Mouse (Mus musculus) kidney, postnatal 36 days (tissue): ENCODE measurements around the gene Borcs8.

ENCODE experiments used
- DNase-seq, 2 experiments: peaks; one replicate each; pipeline ENCODE4 v3.0.0; 2021 to 2022; ENCODE audit warnings: mixed read lengths in 2 of 2

Gene Borcs8

GRCm38 (mm10) chr8:70139026-70139857 is at the start of gene Borcs8, which contains the start of the genes Rfxank and Mef2b:
Borcs8 (plus strand) TSS chr8:70139499.
Rfxank (minus strand) TSS chr8:70139154.
Mef2b (plus strand) TSS chr8:70139711.
- DNase-seq, result peak; percentile 99 to 100

- DNase-seq, result no peak
Measured at GRCm38 (mm10) chr8:70092786-70093185, 46.5 kb upstream of the Borcs8 start.

GRCm38 (mm10) chr8:70099276-70099675 is 40.0 kb upstream of the Borcs8 start:
- no peak for DNase-seq

- DNase-seq, result no peak
Measured at GRCm38 (mm10) chr8:70100241-70100640, 39.1 kb upstream of the Borcs8 start.

GRCm38 (mm10) chr8:70104506-70104905 is 34.8 kb upstream of the Borcs8 start:
- peak; percentile 31 to 74 for DNase-seq

GRCm38 (mm10) chr8:70104922-70105321 is 34.4 kb upstream of the Borcs8 start:
- DNase-seq, result no peak

GRCm38 (mm10) chr8:70110451-70110850 is 28.8 kb upstream of the Borcs8 start:
- no peak for DNase-seq

GRCm38 (mm10) chr8:70111192-70111795 is 28.0 kb upstream of the Borcs8 start:
- no peak for DNase-seq

GRCm38 (mm10) chr8:70112401-70113016 is 26.8 kb upstream of the Borcs8 start:
- no peak for DNase-seq

GRCm38 (mm10) chr8:70114488-70114887 is 24.8 kb upstream of the Borcs8 start:
- no peak for DNase-seq

- DNase-seq, result no peak
Measured at GRCm38 (mm10) chr8:70114892-70115291, 24.4 kb upstream of the Borcs8 start.

- peak; percentile 19 to 68 for DNase-seq
Measured at GRCm38 (mm10) chr8:70117611-70118010, 21.7 kb upstream of the Borcs8 start.

GRCm38 (mm10) chr8:70118726-70119700 is 20.3 kb upstream of the Borcs8 start:
- no peak for DNase-seq

GRCm38 (mm10) chr8:70120667-70121066 is 18.6 kb upstream of the Borcs8 start, which contains the start of gene Ncan:
Ncan (minus strand) TSS chr8:70120873.
- DNase-seq, result peak; percentile 66 to 83

- peak in 1 of 2 experiments; percentile 46 for DNase-seq
Measured at GRCm38 (mm10) chr8:70122863-70123262, 16.4 kb upstream of the Borcs8 start.

GRCm38 (mm10) chr8:70124992-70125391 is 14.3 kb upstream of the Borcs8 start:
- no peak for DNase-seq

- DNase-seq, result peak; percentile 37 to 64
Measured at GRCm38 (mm10) chr8:70128435-70128834, 10.9 kb upstream of the Borcs8 start.

GRCm38 (mm10) chr8:70129309-70129952 is 9.9 kb upstream of the Borcs8 start:
- DNase-seq, result peak; percentile 46 to 57

- DNase-seq, result no peak
Measured at GRCm38 (mm10) chr8:70130066-70130465, 9.2 kb upstream of the Borcs8 start.

GRCm38 (mm10) chr8:70131166-70131883 is 8.0 kb upstream of the Borcs8 start, which contains the start of gene Nr2c2ap:
Nr2c2ap (plus strand) TSS chr8:70131333.
- DNase-seq, result peak; percentile 89 to 95

- DNase-seq, result no peak
Measured at GRCm38 (mm10) chr8:70134086-70134485, 5.2 kb upstream of the Borcs8 start.
